Comparison of ENCODE assay signal across 9 mouse cellular contexts in the genomic region with DNA sequence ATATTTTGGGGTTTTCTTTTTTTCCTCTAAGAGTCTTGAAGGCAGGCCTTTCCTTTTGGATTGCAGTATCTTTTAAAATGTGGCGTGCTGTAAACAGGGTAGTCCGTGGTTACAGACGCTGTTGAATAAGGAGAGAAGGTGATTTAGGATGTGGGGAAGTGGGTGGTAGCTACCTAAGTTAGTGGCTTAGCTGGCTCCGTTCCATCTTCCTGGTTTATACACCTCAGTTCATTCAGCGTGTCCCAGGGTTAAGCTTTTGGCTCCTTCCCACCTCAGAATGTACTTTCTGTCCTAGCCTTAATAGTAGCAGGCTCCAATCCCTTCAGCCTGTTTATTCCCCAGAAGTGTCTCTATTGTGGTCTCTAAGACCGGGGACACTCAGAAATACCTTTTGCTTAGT. TPM values are rescaled to one million over a fixed set of nuclear protein-coding genes. Genes with fewer than 3 reads are reported as not detected.
DNase-seq lines count a peak whose midpoint lies in the region; ATAC-seq and TF ChIP-seq lines count a peak whose summit lies in the region.
"Had no signal": no experiment of that assay in that cellular context is flagged by ENCODE, and none has a peak within 500 bp of the region (broad histone marks: within the 10 kb centered on the region; RNA-seq: fewer than 3 reads in every experiment).

No protein-coding gene starts in this region.

- DNase-seq in layer of hippocampus, adult 2 months (ENCODE audit: low spot score in 2 of 2), result no peak
- DNase-seq in layer of hippocampus, adult 11-12 months (ENCODE audit: low spot score), result no peak
- peak; percentile 10 for DNase-seq in Patski (ENCODE audit: low read depth, low spot score)
- DNase-seq in intestine, embryonic 14.5 days (ENCODE audit: low spot score), result no peak
- DNase-seq in layer of hippocampus, postnatal 25 days (ENCODE audit: extremely low spot score in 1 of 2, low spot score in 1 of 2), result no peak
- DNase-seq in right cerebral cortex, postnatal 14 days, result no peak
- no peak for DNase-seq in spleen, postnatal 10 days (ENCODE audit: low spot score in 2 of 2)
- DNase-seq: gastrocnemius, postnatal 14 days had no signal

- peak overlapping the region; percentile 5; the same call in 1 of the 2 replicates for H3K4me2 ChIP-seq in intestine, embryonic 14.5 days (ENCODE audit: low read length)
- H3K4me2 ChIP-seq in midbrain, embryonic 16.5 days (ENCODE audit: low read length), result peak overlapping the region; percentile 13; the same call in 1 of the 2 replicates

- H3K4me1 ChIP-seq in intestine, embryonic 14.5 days (replicated peaks; ENCODE audit: control insufficient read depth, insufficient read depth, low read length), result peaks cover 29% of the 10 kb centered on the region
- peaks cover 33% of the 10 kb centered on the region for H3K4me1 ChIP-seq in midbrain, embryonic 16.5 days (ENCODE audit: control insufficient read depth, insufficient read depth, low read length)

- CTCF ChIA-PET in Patski (lab: Charles Lee), result interaction anchor here (0.9 to 1.1 kb wide), 2 partner anchors 65 to 69 kb away, joined by 3 read pairs; no protein-coding TSS in a partner anchor

- H3K36me3 ChIP-seq in intestine, embryonic 14.5 days (ENCODE audit: control insufficient read depth, insufficient read depth, low read length), result no peaks in the 10 kb centered on the region
- H3K36me3 ChIP-seq in midbrain, embryonic 16.5 days (ENCODE audit: control insufficient read depth, insufficient read depth, low read length), result no peaks in the 10 kb centered on the region

- no peaks in the 10 kb centered on the region for H3K9me3 ChIP-seq in intestine, embryonic 14.5 days (ENCODE audit: control insufficient read depth, low read length)
- H3K9me3 ChIP-seq in midbrain, embryonic 16.5 days (replicated peaks; ENCODE audit: control insufficient read depth, low read length, poor library complexity, severe bottlenecking), result no peaks in the 10 kb centered on the region

- no peak for ATAC-seq in Patski
- no peak for ATAC-seq in intestine, embryonic 14.5 days (replicated peaks; ENCODE audit: low FRiP score, low TSS enrichment, low read depth)
- no peak for ATAC-seq in midbrain, embryonic 16.5 days

- H3K9ac ChIP-seq in intestine, embryonic 14.5 days (ENCODE audit: low read length), result no peak overlapping the region
- no peak overlapping the region for H3K9ac ChIP-seq in midbrain, embryonic 16.5 days (ENCODE audit: low read depth, low read length)

- WGBS in intestine, embryonic 14.5 days, result 58% methylated on average over 6 of the region's 6 CpGs
- WGBS in midbrain, embryonic 16.5 days, result 69% methylated on average over 6 of the region's 6 CpGs

- peak overlapping the region; percentile 85 for H3K27ac ChIP-seq in layer of hippocampus, adult 2 months
- H3K27ac ChIP-seq in intestine, embryonic 14.5 days (ENCODE audit: low read depth), result no peak overlapping the region
- peak overlapping the region; percentile 59 for H3K27ac ChIP-seq in midbrain, embryonic 16.5 days (ENCODE audit: low read length)

- in situ Hi-C loops in Patski (cut with MboI; ENCODE audit: low pct_unique_long_range_greater_than_20kb), result no loop called here

- H3K27me3 ChIP-seq in Patski, result no peaks in the 10 kb centered on the region
- H3K27me3 ChIP-seq in intestine, embryonic 14.5 days (replicated peaks; ENCODE audit: control insufficient read depth, insufficient read depth, low read length), result no peaks in the 10 kb centered on the region
- no peaks in the 10 kb centered on the region for H3K27me3 ChIP-seq in midbrain, embryonic 16.5 days (ENCODE audit: control insufficient read depth, insufficient read depth, low read depth, low read length)

- POLR2A ChIA-PET in Patski (lab: Charles Lee), result interaction anchor here (0.9 to 1.0 kb wide), 2 partner anchors 11 to 13 kb away, joined by 3 read pairs; no protein-coding TSS in a partner anchor

- TF ChIP-seq CTCF in layer of hippocampus, adult 2 months (conservative IDR thresholded peaks at IDR 0.05), result no peak
- TF ChIP-seq CTCF in Patski (IDR thresholded peaks at IDR 0.05), result no peak

- peak overlapping the region; percentile 27; the same call in 1 of the 2 replicates for H3K4me3 ChIP-seq in layer of hippocampus, adult 2 months
- no peak overlapping the region for H3K4me3 ChIP-seq in intestine, embryonic 14.5 days (ENCODE audit: low read depth, low read length)
- H3K4me3 ChIP-seq in midbrain, embryonic 16.5 days (ENCODE audit: low read depth, low read length), result no peak overlapping the region

RNA-seq across cellular contexts. Expression of a gene that starts 3.5 kb away (rescaled TPM):
- total RNA-seq in layer of hippocampus, adult 2 months (2021), result 100 to 1,000 TPM in 1 of 2 experiments, 10 to 100 TPM in 1; 87.2 to 109 TPM
- 169 TPM for polyA plus RNA-seq in Patski (2021)
- polyA plus RNA-seq in intestine, embryonic 14.5 days (2014; fragmentation: Nextera tagmentation; extraction: Ambion mirVana), result 48.8 and 54.0 TPM in 2 replicates
- polyA plus RNA-seq in midbrain, embryonic 16.5 days (2015; fragmentation: Nextera tagmentation; extraction: Ambion mirVana), result 56.1 and 61.8 TPM in 2 replicates
- 10 to 100 TPM; 78.4 to 97.2 TPM for total RNA-seq in layer of hippocampus, postnatal 25 days (2021)

RNA-seq across cellular contexts. Expression of a gene that starts 51.8 kb away (rescaled TPM):
- 10 to 100 TPM; 20.0 to 24.9 TPM for total RNA-seq in layer of hippocampus, adult 2 months (2021)
- 80.3 TPM for polyA plus RNA-seq in Patski (2021)
- polyA plus RNA-seq in intestine, embryonic 14.5 days (2014; fragmentation: Nextera tagmentation; extraction: Ambion mirVana), result 34.8 and 40.5 TPM in 2 replicates
- polyA plus RNA-seq in midbrain, embryonic 16.5 days (2015; fragmentation: Nextera tagmentation; extraction: Ambion mirVana), result 12.5 and 12.6 TPM in 2 replicates
- total RNA-seq in layer of hippocampus, postnatal 25 days (2021), result 10 to 100 TPM; 17.3 to 21.5 TPM

RNA-seq across cellular contexts. Expression of a gene that starts 57.5 kb away (rescaled TPM):
- 100 to 1,000 TPM; 125 to 142 TPM for total RNA-seq in layer of hippocampus, adult 2 months (2021)
- polyA plus RNA-seq in Patski (2021), result 232 TPM
- polyA plus RNA-seq in intestine, embryonic 14.5 days (2014; fragmentation: Nextera tagmentation; extraction: Ambion mirVana), result 374 and 390 TPM in 2 replicates
- polyA plus RNA-seq in midbrain, embryonic 16.5 days (2015; fragmentation: Nextera tagmentation; extraction: Ambion mirVana), result 229 and 245 TPM in 2 replicates
- total RNA-seq in layer of hippocampus, postnatal 25 days (2021), result 100 to 1,000 TPM; 134 to 151 TPM
